Mouse (Mus musculus) kidney, embryonic 14.5 days (tissue): ENCODE results near the gene Cbln4. TPM values are rescaled to one million over a fixed set of nuclear protein-coding genes. Genes with fewer than 3 reads are reported as not detected.

Experiments used
- ATAC-seq: fragments of 200-750 bp; cut with Nextera tagmentation; 2 replicates; pipeline ENCODE4 v1.8.0; 2017; ENCODE audit warnings: moderate number of reproducible peaks, mild to moderate bottlenecking, moderate TSS enrichment, moderate library complexity; ENCODE audit not compliant: low FRiP score, low TSS enrichment
- H3K27ac ChIP-seq: fragments of 300-500 bp; sonication (generic); 2 replicates; pipeline ENCODE4 v1.5.1; 2014; ENCODE audit warnings: low read depth, mild to moderate bottlenecking, low read length, moderate library complexity, mixed read lengths
- H3K27me3 ChIP-seq: fragments of 300-500 bp; sonication (generic); 2 replicates; pipeline ENCODE4 v1.6.1; 2014; ENCODE audit warnings: mild to moderate bottlenecking, low read length; ENCODE audit not compliant: control insufficient read depth, insufficient read depth
- H3K36me3 ChIP-seq: fragments of 300-500 bp; sonication (generic); 2 replicates; pipeline ENCODE4 v1.6.1; 2014; ENCODE audit warnings: low read length, mixed read lengths; ENCODE audit not compliant: control insufficient read depth, insufficient read depth
- H3K4me1 ChIP-seq: fragments of 300-500 bp; sonication (generic); 2 replicates; pipeline ENCODE4 v1.6.1; 2014; ENCODE audit warnings: low read length, mixed read lengths; ENCODE audit not compliant: control insufficient read depth, insufficient read depth
- H3K4me2 ChIP-seq: fragments of 300-500 bp; sonication (generic); replicated peaks from 2 replicates; pipeline ENCODE4 v1.6.1; 2014; ENCODE audit warnings: low read depth, mild to moderate bottlenecking, low read length
- H3K4me3 ChIP-seq: fragments of 300-500 bp; sonication (generic); 2 replicates; pipeline ENCODE4 v1.5.1; 2014; ENCODE audit warnings: mild to moderate bottlenecking, low read length
- H3K9ac ChIP-seq: fragments of 300-500 bp; sonication (generic); 2 replicates; pipeline ENCODE4 v1.6.1; 2014; ENCODE audit warnings: low read depth, mild to moderate bottlenecking, low read length, moderate library complexity
- H3K9me3 ChIP-seq: fragments of 300-500 bp; sonication (generic); 2 replicates; pipeline ENCODE4 v1.6.1; 2016; ENCODE audit warnings: low read length; ENCODE audit not compliant: control insufficient read depth
- WGBS: fragments of 180-500 bp; shearing (Covaris S2); extraction: QIAGEN DNeasy Blood & Tissue Kit; methylation state at CpG from one replicate; pipeline ENCODE4 v1.1.7; 2014; 5-methylcytosine and 5-hydroxymethylcytosine counted together
- polyA plus RNA-seq: library from polyadenylated mRNA; unstranded; fragments of >200 nt; fragmentation: Nextera tagmentation; extraction: Ambion mirVana; gene quantifications from 2 replicates; pipeline ENCODE4 v1.2.1, GENCODE M21; 2014

Gene Cbln4
- polyA plus RNA-seq, 1 experiment from 2014 or later: 4.2 TPM

DNA sequence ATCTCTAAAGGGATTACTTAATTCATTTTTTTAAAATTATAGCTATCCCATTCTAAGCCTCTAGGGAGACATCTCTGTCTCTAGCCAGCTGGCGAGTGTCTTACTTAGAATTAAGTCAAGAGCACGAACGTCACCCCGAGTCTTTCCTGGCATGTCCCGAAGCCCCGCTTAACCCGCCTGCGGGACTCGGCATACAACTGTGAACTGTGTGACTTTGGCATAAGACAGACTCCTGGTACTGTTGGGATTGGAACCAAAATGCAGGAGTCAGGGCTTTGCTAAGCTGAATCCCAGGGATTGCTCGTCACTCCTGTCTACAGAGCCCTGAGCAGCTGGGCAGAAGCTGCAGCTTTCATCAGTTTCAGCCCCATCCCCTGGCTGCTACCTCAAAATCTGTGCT, 2.4 kb downstream of the Cbln4 start:
- H3K9ac ChIP-seq: no peak overlapping the region
- no peak overlapping the region for H3K4me3 ChIP-seq
- peaks cover 13% of the 10 kb centered on the region; the same call in 1 of the 2 replicates for H3K4me1 ChIP-seq
- peaks cover 41% of the 10 kb centered on the region for H3K27me3 ChIP-seq
- no peak for ATAC-seq
- WGBS: 68% methylated on average over 10 of the region's 10 CpGs
- no peaks in the 10 kb centered on the region for H3K9me3 ChIP-seq
- no peak overlapping the region for H3K4me2 ChIP-seq
- no peak overlapping the region for H3K27ac ChIP-seq
- no peaks in the 10 kb centered on the region for H3K36me3 ChIP-seq

GRCm38 (mm10) chr2:172039601-172040000, 3.7 kb downstream of the Cbln4 start:
- ATAC-seq: no peak

DNA sequence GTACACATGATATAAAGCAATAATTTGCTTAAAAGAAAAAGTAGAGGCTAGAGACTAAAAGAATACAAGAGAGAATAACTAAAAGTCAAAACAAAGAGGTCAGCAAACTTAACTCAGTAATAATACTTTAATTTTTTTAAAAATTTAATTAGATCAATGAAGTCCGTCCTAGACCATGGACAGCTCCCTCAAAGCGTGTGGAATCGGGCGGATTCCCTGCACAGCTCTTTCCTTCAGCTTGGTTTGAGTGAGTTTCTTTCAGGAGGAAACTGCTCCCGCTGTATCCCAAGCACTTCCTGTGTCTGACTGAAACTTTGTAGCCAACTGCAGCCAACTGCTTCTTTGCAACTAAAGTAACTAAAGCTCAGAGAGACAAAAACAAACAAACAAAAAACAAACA, 9.0 kb downstream of the Cbln4 start:
- H3K4me3 ChIP-seq: no peak overlapping the region
- WGBS: 29% methylated on average over 5 of the region's 5 CpGs
- no peak overlapping the region for H3K9ac ChIP-seq
- no peaks in the 10 kb centered on the region for H3K4me1 ChIP-seq
- ATAC-seq: no peak
- H3K27me3 ChIP-seq: no peaks in the 10 kb centered on the region
- no peaks in the 10 kb centered on the region for H3K36me3 ChIP-seq
- no peaks in the 10 kb centered on the region for H3K9me3 ChIP-seq
- no peak overlapping the region for H3K4me2 ChIP-seq
- no peak overlapping the region for H3K27ac ChIP-seq

More at GRCm38 (mm10) chr2:172039601-172040000, 3.7 kb downstream of the Cbln4 start:
- H3K27ac ChIP-seq: no peak overlapping the region
- H3K4me1 ChIP-seq: peaks cover 10% of the 10 kb centered on the region; the same call in 1 of the 2 replicates
- H3K36me3 ChIP-seq: no peaks in the 10 kb centered on the region
- 85% methylated on average over 5 of the region's 5 CpGs for WGBS
- no peak overlapping the region for H3K4me2 ChIP-seq
- H3K27me3 ChIP-seq: peaks cover 37% of the 10 kb centered on the region
- H3K9me3 ChIP-seq: no peaks in the 10 kb centered on the region
- H3K4me3 ChIP-seq: no peak overlapping the region
- H3K9ac ChIP-seq: no peak overlapping the region

- Histone ChIP-seq H3K4me2 (no peak overlapping the region), H3K36me3 (no peaks in the 10 kb centered on the region), H3K9ac (no peak overlapping the region), H3K4me3 (no peak overlapping the region), H3K27ac (no peak overlapping the region), H3K9me3 (no peaks in the 10 kb centered on the region), H3K27me3 (no peaks in the 10 kb centered on the region), H3K4me1 (no peaks in the 10 kb centered on the region)
- WGBS: 78% methylated on average over 12 of the region's 12 CpGs
- no peak for ATAC-seq
Observed at GRCm38 (mm10) chr2:172025459-172026130, 17.7 kb downstream of the Cbln4 start.

DNA sequence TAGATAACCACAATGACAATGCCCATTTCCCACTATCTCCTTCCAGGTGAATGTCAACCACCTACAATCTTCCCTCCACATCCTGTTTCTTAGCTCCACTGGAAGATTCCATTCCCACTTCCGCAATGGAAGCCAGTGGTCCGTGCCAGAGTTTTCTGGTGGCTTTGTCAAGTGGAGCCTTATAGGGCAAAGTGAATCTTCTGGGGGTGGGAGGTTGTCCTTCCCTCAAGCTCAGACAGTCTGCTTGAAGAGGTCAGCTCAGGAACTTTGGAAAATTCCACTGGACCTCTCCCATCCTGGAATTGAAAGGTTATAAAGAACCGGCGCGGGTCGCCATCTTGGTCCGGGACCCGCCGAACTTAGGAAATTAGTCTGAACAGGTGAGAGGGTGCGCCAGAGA, 36.5 kb downstream of the Cbln4 start:
- Histone ChIP-seq H3K4me2 (no peak overlapping the region), H3K27me3 (no peaks in the 10 kb centered on the region), H3K36me3 (no peaks in the 10 kb centered on the region), H3K4me1 (no peaks in the 10 kb centered on the region), H3K9ac (no peak overlapping the region), H3K4me3 (no peak overlapping the region), H3K27ac (no peak overlapping the region), H3K9me3 (no peaks in the 10 kb centered on the region)
- 92% methylated on average over 10 of the region's 10 CpGs for WGBS
- ATAC-seq: no peak

DNA sequence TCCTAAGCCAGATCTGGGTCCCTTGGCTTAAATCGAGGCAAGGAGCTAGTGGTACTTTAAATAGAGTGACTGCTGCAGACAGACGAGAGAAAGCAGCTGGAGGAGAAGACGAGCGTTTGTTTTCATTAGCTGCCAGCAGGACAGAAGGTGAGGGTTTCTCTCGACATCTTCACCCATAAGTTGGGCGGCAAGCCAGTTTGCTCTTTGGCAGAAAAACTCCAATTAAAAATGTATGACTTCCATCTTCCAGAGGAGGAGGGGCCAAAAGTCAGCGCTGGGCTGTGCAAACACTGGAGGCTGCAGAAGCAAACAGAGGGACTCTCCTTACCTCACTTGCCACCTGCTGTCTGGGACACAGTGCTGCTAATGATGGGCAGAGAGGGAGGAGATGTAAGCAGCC, 37.3 kb downstream of the Cbln4 start:
- no peaks in the 10 kb centered on the region for H3K9me3 ChIP-seq
- H3K27ac ChIP-seq: no peak overlapping the region
- H3K4me2 ChIP-seq: no peak overlapping the region
- H3K36me3 ChIP-seq: no peaks in the 10 kb centered on the region
- no peak overlapping the region for H3K9ac ChIP-seq
- no peak overlapping the region for H3K4me3 ChIP-seq
- no peaks in the 10 kb centered on the region for H3K27me3 ChIP-seq
- H3K4me1 ChIP-seq: no peaks in the 10 kb centered on the region
- 0 out of 2 replicates have a peak, but pooled peaks have one; percentile 49 for ATAC-seq
- WGBS: 8% methylated on average over 7 of the region's 7 CpGs

GRCm38 (mm10) chr2:172004029-172004984, 39.0 kb downstream of the Cbln4 start:
- ATAC-seq: no peak
- Histone ChIP-seq H3K27me3 (no peaks in the 10 kb centered on the region), H3K36me3 (no peaks in the 10 kb centered on the region), H3K4me3 (no peak overlapping the region), H3K4me1 (no peaks in the 10 kb centered on the region), H3K9me3 (no peaks in the 10 kb centered on the region), H3K4me2 (no peak overlapping the region), H3K9ac (no peak overlapping the region), H3K27ac (no peak overlapping the region)
- WGBS: 41% methylated on average over 21 of the region's 21 CpGs

DNA sequence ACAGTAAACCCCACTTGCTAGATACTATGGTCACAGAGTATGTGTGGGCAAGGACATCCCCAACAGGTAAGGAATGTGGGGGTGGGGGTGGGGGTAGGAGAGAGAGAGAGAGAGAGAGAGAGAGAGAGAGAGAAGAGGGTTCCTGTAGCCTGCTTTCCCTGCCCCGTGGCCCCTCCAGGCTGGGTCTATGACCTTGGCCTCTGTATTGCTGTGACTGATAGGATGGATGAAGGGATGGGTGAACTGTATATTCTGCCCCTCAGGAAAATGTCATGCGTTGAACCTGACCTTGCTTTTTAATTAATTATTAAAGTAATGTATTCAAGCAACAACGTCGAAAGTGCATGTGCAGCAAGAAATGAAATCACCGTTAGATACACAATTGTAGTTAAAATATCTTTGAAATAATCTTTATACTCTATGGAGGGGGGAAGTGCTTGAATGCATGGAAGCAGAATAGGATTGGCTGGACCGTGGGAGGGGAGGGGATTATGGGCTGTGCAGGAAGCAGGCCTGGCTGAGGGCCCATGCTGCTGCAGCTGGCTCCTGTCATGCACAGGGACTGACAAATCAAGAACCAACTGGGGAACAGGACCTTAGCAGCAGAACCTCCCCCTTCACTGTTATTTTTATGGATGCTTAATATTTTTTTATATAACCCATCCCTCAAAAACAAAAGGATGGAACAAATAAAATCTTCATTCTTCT, 46.1 kb downstream of the Cbln4 start:
- H3K36me3 ChIP-seq: no peaks in the 10 kb centered on the region
- 61% methylated on average over 6 of the region's 6 CpGs for WGBS
- no peak overlapping the region for H3K4me3 ChIP-seq
- no peaks in the 10 kb centered on the region for H3K9me3 ChIP-seq
- H3K27me3 ChIP-seq: no peaks in the 10 kb centered on the region
- peak; percentile 84 for ATAC-seq
- H3K4me1 ChIP-seq: 0 out of 2 replicates have a peak, but pooled peaks cover 6% of the 10 kb centered on the region
- H3K27ac ChIP-seq: no peak overlapping the region
- no peak overlapping the region for H3K4me2 ChIP-seq
- H3K9ac ChIP-seq: no peak overlapping the region
